Mouse (Mus musculus) embryonic stem cell, embryonic (primary cell): ENCODE results near the gene Entr1.

Source experiments
- CTCF ChIA-PET, 4 experiments: fragments of 300-600 bp in 2 of 4; fragments of 350-600 bp in 2 of 4; sonication (Branson Sonifier 250); formaldehyde crosslinking; loops; one replicate each; lab custom pipeline; 2022; ENCODE audit warnings: inconsistent platforms in 2 of 4; lab: Charles Lee
- POLR2A ChIA-PET, 4 experiments: fragments of 300-600 bp in 2 of 4; fragments of 350-600 bp in 2 of 4; sonication (Branson Sonifier 250); formaldehyde crosslinking; loops; one replicate each; lab custom pipeline; 2022; ENCODE audit warnings: antibody characterized with exemption in 4 of 4, inconsistent platforms in 1 of 4; lab: Charles Lee

The Entr1 gene

GRCm38 (mm10) chr2:26364738-26365465 is 24.2 kb downstream of the Entr1 start:
- CTCF ChIA-PET, result no interaction called here
- POLR2A ChIA-PET, result interaction anchor here (0.7 to 2.2 kb wide), 14 partner anchors 7 to 49 kb away, joined by 3 to 7 read pairs (median 4); partner anchors contain the start of genes Snapc4 (in 2 of the 4) and Gpsm1 (in 1 of the 4)

GRCm38 (mm10) chr2:26363481-26363880 is 25.6 kb downstream of the Entr1 start:
- POLR2A ChIA-PET, result interaction anchor here in 3 of 4 experiments (0.6 to 2.2 kb wide), 15 partner anchors 9 to 80 kb away, joined by 3 to 7 read pairs (median 4); partner anchors contain the start of genes Dnlz (in 1 of the 3), Entr1 (in 1 of the 3), Inpp5e (in 1 of the 3) and Pmpca (in 1 of the 3)
- CTCF ChIA-PET, result interaction anchor here in 1 of 4 experiments (2.1 to 2.2 kb wide), 2 partner anchors 9 to 12 kb away, joined by 5 to 7 read pairs; partner anchors contain the start of gene Dnlz

GRCm38 (mm10) chr2:26362991-26363390 is 26.1 kb downstream of the Entr1 start:
- ChIA-PET POLR2A (interaction anchor here in 2 of 4 experiments (0.8 to 2.7 kb wide), 10 partner anchors 11 to 80 kb away, joined by 3 to 14 read pairs (median 4); partner anchors contain the start of genes Dnlz (in 1 of the 2), Entr1 (in 1 of the 2), Inpp5e (in 1 of the 2) and Pmpca (in 1 of the 2)), CTCF (interaction anchor here in 3 of 4 experiments (0.5 to 2.2 kb wide), 4 partner anchors 9 to 203 kb away, joined by 3 to 7 read pairs (median 4); partner anchors contain the start of gene Dnlz (in 1 of the 3))

GRCm38 (mm10) chr2:26360772-26361171 is 28.3 kb downstream of the Entr1 start, which contains the start of gene Card9:
Card9 (minus strand) TSS chr2:26360918.
- POLR2A ChIA-PET, result interaction anchor here (0.7 to 2.7 kb wide), 10 partner anchors 8 to 85 kb away, joined by 3 to 14 read pairs (median 4); partner anchors contain the start of genes Dnlz (in 4 of the 4), Snapc4 (in 2 of the 4) and Inpp5e (in 1 of the 4)
- CTCF ChIA-PET, result interaction anchor here in 2 of 4 experiments (1.2 to 1.7 kb wide), 2 partner anchors 36 to 48 kb away, joined by 3 to 7 read pairs; partner anchors contain the start of gene Inpp5e (in 1 of the 2)

GRCm38 (mm10) chr2:26359983-26360382 is 29.1 kb downstream of the Entr1 start:
- ChIA-PET POLR2A (interaction anchor here in 2 of 4 experiments (0.6 to 10.4 kb wide), 4 partner anchors 13 to 34 kb away, joined by 3 to 151 read pairs (median 12); no protein-coding TSS in a partner anchor), CTCF (interaction anchor here in 2 of 4 experiments (0.6 to 1.7 kb wide), 4 partner anchors 35 to 207 kb away, joined by 3 to 7 read pairs (median 4); partner anchors contain the start of gene Qsox2 (in 1 of the 2))

- ChIA-PET CTCF (interaction anchor here in 2 of 4 experiments (0.7 to 4.2 kb wide), 9 partner anchors 14 to 209 kb away, joined by 3 to 33 read pairs (median 7); partner anchors contain the start of gene Inpp5e (in 1 of the 2)), POLR2A (interaction anchor here in 3 of 4 experiments (0.8 to 10.4 kb wide), 12 partner anchors 14 to 145 kb away, joined by 3 to 151 read pairs (median 4); partner anchors contain the start of genes Entr1 (in 1 of the 3), Inpp5e (in 1 of the 3), Pmpca (in 1 of the 3) and Snapc4 (in 1 of the 3))
These were observed 30.3 kb downstream of the Entr1 start for GRCm38 (mm10) chr2:26358667-26359320.

GRCm38 (mm10) chr2:26357484-26357883 is 31.6 kb downstream of the Entr1 start:
- POLR2A ChIA-PET, result interaction anchor here (0.6 to 10.4 kb wide), 27 partner anchors 8 to 1134 kb away, joined by 3 to 151 read pairs (median 4); partner anchors contain the start of genes Entr1 (in 2 of the 4), Inpp5e (in 2 of the 4), Pmpca (in 2 of the 4) and Agpat2 (in 1 of the 4)

GRCm38 (mm10) chr2:26356678-26357077 is 32.4 kb downstream of the Entr1 start:
- CTCF ChIA-PET, result interaction anchor here in 3 of 4 experiments (0.5 to 4.2 kb wide), 19 partner anchors 10 to 588 kb away, joined by 3 to 33 read pairs (median 4); partner anchors contain the start of gene Inpp5e (in 1 of the 3)
- POLR2A ChIA-PET, result interaction anchor here (0.9 to 10.4 kb wide), 23 partner anchors 14 to 546 kb away, joined by 3 to 151 read pairs (median 5); partner anchors contain the start of genes Entr1 (in 2 of the 4), Pmpca (in 2 of the 4), Agpat2 (in 1 of the 4) and Inpp5e (in 1 of the 4)

More at GRCm38 (mm10) chr2:26357484-26357883, 31.6 kb downstream of the Entr1 start:
- CTCF ChIA-PET, result interaction anchor here (0.5 to 4.2 kb wide), 26 partner anchors 9 to 254 kb away, joined by 3 to 33 read pairs (median 4); partner anchors contain the start of genes Inpp5e (in 2 of the 4), Gm20532 (in 1 of the 4) and Gpsm1 (in 1 of the 4)

- ChIA-PET POLR2A (interaction anchor here in 3 of 4 experiments (0.9 to 10.4 kb wide), 15 partner anchors 13 to 546 kb away, joined by 3 to 151 read pairs (median 6); partner anchors contain the start of genes Entr1 (in 1 of the 3), Inpp5e (in 1 of the 3), Pmpca (in 1 of the 3) and Sec16a (in 1 of the 3)), CTCF (interaction anchor here in 3 of 4 experiments (0.5 to 4.2 kb wide), 7 partner anchors 14 to 588 kb away, joined by 4 to 33 read pairs (median 7); partner anchors contain the start of gene Inpp5e (in 1 of the 3))
These were observed 32.9 kb downstream of the Entr1 start for GRCm38 (mm10) chr2:26356231-26356630.

- POLR2A ChIA-PET, result interaction anchor here in 3 of 4 experiments (1.0 to 10.4 kb wide), 11 partner anchors 8 to 105 kb away, joined by 3 to 151 read pairs (median 4); partner anchors contain the start of genes Inpp5e (in 1 of the 3) and Snapc4 (in 1 of the 3)
- CTCF ChIA-PET, result interaction anchor here in 3 of 4 experiments (0.6 to 4.3 kb wide), 11 partner anchors 9 to 243 kb away, joined by 3 to 38 read pairs (median 6); partner anchors contain the start of genes Inpp5e (in 1 of the 3) and Snapc4 (in 1 of the 3)
These were observed 34.7 kb downstream of the Entr1 start for GRCm38 (mm10) chr2:26354401-26354800.

GRCm38 (mm10) chr2:26353066-26353980 is 35.8 kb downstream of the Entr1 start:
- POLR2A ChIA-PET, result interaction anchor here (0.5 to 10.4 kb wide), 31 partner anchors 9 to 251 kb away, joined by 3 to 151 read pairs (median 4); partner anchors contain the start of genes Inpp5e (in 2 of the 4), Sec16a (in 2 of the 4), Snapc4 (in 2 of the 4) and Agpat2 (in 1 of the 4)
- CTCF ChIA-PET, result interaction anchor here (0.6 to 4.3 kb wide), 19 partner anchors 10 to 224 kb away, joined by 3 to 38 read pairs (median 4); partner anchors contain the start of genes Snapc4 (in 2 of the 4) and Inpp5e (in 1 of the 4)

GRCm38 (mm10) chr2:26352291-26352910 is 36.7 kb downstream of the Entr1 start:
- ChIA-PET CTCF (interaction anchor here (0.5 to 4.3 kb wide), 38 partner anchors 10 to 1303 kb away, joined by 3 to 38 read pairs (median 4); partner anchors contain the start of genes Inpp5e (in 3 of the 4), Entr1 (in 1 of the 4), Pmpca (in 1 of the 4) and Qsox2 (in 1 of the 4)), POLR2A (interaction anchor here (0.5 to 10.4 kb wide), 72 partner anchors 8 to 1459 kb away, joined by 3 to 151 read pairs (median 4); partner anchors contain the start of genes Inpp5e (in 3 of the 4), Snapc4 (in 3 of the 4), Agpat2 (in 2 of the 4) and Card9 (in 2 of the 4))

- POLR2A ChIA-PET, result interaction anchor here (0.6 to 10.4 kb wide), 74 partner anchors 9 to 1458 kb away, joined by 3 to 151 read pairs (median 4); partner anchors contain the start of genes Inpp5e (in 3 of the 4), Snapc4 (in 3 of the 4), Agpat2 (in 2 of the 4) and Card9 (in 2 of the 4)
These were observed 37.5 kb downstream of the Entr1 start, which contains the start of gene Dnlz for GRCm38 (mm10) chr2:26351358-26352290. Dnlz (minus strand) TSS chr2:26352110.

More at GRCm38 (mm10) chr2:26351358-26352290, 37.5 kb downstream of the Entr1 start, which contains the start of gene Dnlz:
- CTCF ChIA-PET, result interaction anchor here (0.5 to 4.3 kb wide), 40 partner anchors 9 to 1304 kb away, joined by 3 to 38 read pairs (median 4); partner anchors contain the start of genes Inpp5e (in 3 of the 4), Entr1 (in 1 of the 4), Pmpca (in 1 of the 4) and Qsox2 (in 1 of the 4)
